8 mouse cellular contexts compared by ENCODE assay signal in genomic region chr2:6352541-6352971, GRCm38 (mm10). TPM values are rescaled to one million over a fixed set of nuclear protein-coding genes. Genes with fewer than 3 reads are reported as not detected.
A peak's percentile ranks its signal among the peaks of the same experiment; 100 is the strongest.
DNase-seq lines count a peak whose midpoint lies in the region; ATAC-seq and TF ChIP-seq lines count a peak whose summit lies in the region.

No protein-coding gene starts in this region.

- no peak for DNase-seq in left cerebral cortex, adult 2 months (ENCODE audit: extremely low spot score in 1 of 2, low spot score in 2 of 2)
- DNase-seq in left cerebral cortex, postnatal 10 days (ENCODE audit: extremely low spot score in 1 of 2, low spot score in 2 of 2) = no peak
- peak; percentile 37 for DNase-seq in embryonic facial prominence, embryonic 10.5 days (ENCODE audit: low spot score)
- DNase-seq in layer of hippocampus, adult 18-20 months (ENCODE audit: low spot score in 2 of 2) = no peak
- no peak for DNase-seq in right cerebral cortex, postnatal 25 days
- no peak for DNase-seq in cerebellum, adult 11 months

- peaks cover 18% of the 10 kb centered on the region for H3K36me3 ChIP-seq in embryonic facial prominence, embryonic 10.5 days (replicated peaks)
- H3K36me3 ChIP-seq in intestine, embryonic 16.5 days (ENCODE audit: control insufficient read depth, insufficient read depth, low read length) = no peaks in the 10 kb centered on the region; the same call in 1 of the 2 replicates
- H3K36me3 ChIP-seq in megakaryocyte, embryonic 14.5 days (replicated peaks; ENCODE audit: low read length) = peaks cover 11% of the 10 kb centered on the region

- peak; percentile 64 for ATAC-seq in intestine, embryonic 16.5 days

- WGBS in embryonic facial prominence, embryonic 10.5 days = 40% methylated on average over 14 of the region's 14 CpGs
- WGBS in intestine, embryonic 16.5 days = 19% methylated on average over 14 of the region's 14 CpGs

- no peaks in the 10 kb centered on the region for H3K9me3 ChIP-seq in embryonic facial prominence, embryonic 10.5 days
- no peaks in the 10 kb centered on the region for H3K9me3 ChIP-seq in intestine, embryonic 16.5 days (ENCODE audit: control insufficient read depth, low read length)
- no peaks in the 10 kb centered on the region for H3K9me3 ChIP-seq in megakaryocyte, embryonic 14.5 days

- H3K4me1 ChIP-seq in embryonic facial prominence, embryonic 10.5 days = peaks cover 42% of the 10 kb centered on the region
- peaks cover 39% of the 10 kb centered on the region for H3K4me1 ChIP-seq in intestine, embryonic 16.5 days (ENCODE audit: control insufficient read depth, insufficient read depth, low read length)
- H3K4me1 ChIP-seq in megakaryocyte, embryonic 14.5 days = peaks cover 75% of the 10 kb centered on the region

- peak overlapping the region; percentile 48 for H3K9ac ChIP-seq in intestine, embryonic 16.5 days (ENCODE audit: low read depth, low read length)

- peak overlapping the region; percentile 29 for H3K4me3 ChIP-seq in left cerebral cortex, adult 2 months
- peak overlapping the region; percentile 26; the same call in 1 of the 2 replicates for H3K4me3 ChIP-seq in embryonic facial prominence, embryonic 10.5 days
- H3K4me3 ChIP-seq in intestine, embryonic 16.5 days (ENCODE audit: low read length) = peak overlapping the region; percentile 31
- peak overlapping the region; percentile 85 for H3K4me3 ChIP-seq in megakaryocyte, embryonic 14.5 days (replicated peaks)

- intact Hi-C loops in left cerebral cortex, adult 2 months (cut with DNase I) = no loop called here
- intact Hi-C loops in left cerebral cortex, postnatal 10 days (cut with DNase I) = no loop called here

- H3K4me2 ChIP-seq in intestine, embryonic 16.5 days (ENCODE audit: low read depth, low read length) = peak overlapping the region; percentile 58

- TF ChIP-seq CTCF in left cerebral cortex, adult 2 months (IDR thresholded peaks at IDR 0.05) = no peak

- no peaks in the 10 kb centered on the region for H3K27me3 ChIP-seq in embryonic facial prominence, embryonic 10.5 days (replicated peaks; ENCODE audit: low read depth, poor library complexity, severe bottlenecking)
- H3K27me3 ChIP-seq in intestine, embryonic 16.5 days (replicated peaks; ENCODE audit: control insufficient read depth, insufficient read depth, low read length) = no peaks in the 10 kb centered on the region
- H3K27me3 ChIP-seq in megakaryocyte, embryonic 14.5 days (replicated peaks) = no peaks in the 10 kb centered on the region

- no peak overlapping the region; the same call in 1 of the 2 replicates for H3K27ac ChIP-seq in left cerebral cortex, adult 2 months
- peak overlapping the region; percentile 40; the same call in 1 of the 2 replicates for H3K27ac ChIP-seq in embryonic facial prominence, embryonic 10.5 days (replicated peaks)
- H3K27ac ChIP-seq in intestine, embryonic 16.5 days (ENCODE audit: low read length) = peak overlapping the region; percentile 75

RNA-seq across cellular contexts. Expression of gene Usp6nl, which starts 30.1 kb away (rescaled TPM):
- 10 to 100 TPM; 18.4 to 20.0 TPM for total RNA-seq in left cerebral cortex, adult 2 months (2021)
- 10 to 100 TPM; 30.1 to 30.7 TPM for total RNA-seq in left cerebral cortex, postnatal 10 days (2021)
- 9.4 and 11.6 TPM in 2 replicates for polyA plus RNA-seq in embryonic facial prominence, embryonic 10.5 days (2016; fragmentation: Nextera tagmentation; extraction: Ambion mirVana)
- 7.8 and 8.4 TPM in 2 replicates for polyA plus RNA-seq in intestine, embryonic 16.5 days (2015; fragmentation: Nextera tagmentation; extraction: Ambion mirVana)
- polyA plus RNA-seq in megakaryocyte, embryonic 14.5 days (2012; ENCODE audit: insufficient read depth, low replicate concordance) = 1.9 and 2.9 TPM in 2 replicates
- total RNA-seq in layer of hippocampus, adult 18-20 months (2021) = 10 to 100 TPM; 11.8 to 12.5 TPM

Comparison
In these comparisons a context has a peak if more than half of its experiments do, and no peak if none do; other contexts are left out.
1. H3K4me3 ChIP-seq: peak in every context shown above with its lines; median percentile 85 in megakaryocyte, embryonic 14.5 days; 31 in intestine, embryonic 16.5 days; 29 in left cerebral cortex, adult 2 months; 26 in embryonic facial prominence, embryonic 10.5 days.